Mouse (Mus musculus) lung, postnatal 0 days (tissue): ENCODE measurements around the gene Lenep.

Experiments
- CTCF ChIP-seq: IDR thresholded peaks from 2 replicates; pipeline ENCODE4 v1.5.1; 2016; ENCODE audit warnings: antibody characterized with exemption, mild to moderate bottlenecking
- EP300 ChIP-seq: IDR thresholded peaks from 2 replicates; pipeline ENCODE4 v1.6.1; 2016; ENCODE audit warnings: antibody characterized with exemption, mild to moderate bottlenecking, control low read depth

DNA sequence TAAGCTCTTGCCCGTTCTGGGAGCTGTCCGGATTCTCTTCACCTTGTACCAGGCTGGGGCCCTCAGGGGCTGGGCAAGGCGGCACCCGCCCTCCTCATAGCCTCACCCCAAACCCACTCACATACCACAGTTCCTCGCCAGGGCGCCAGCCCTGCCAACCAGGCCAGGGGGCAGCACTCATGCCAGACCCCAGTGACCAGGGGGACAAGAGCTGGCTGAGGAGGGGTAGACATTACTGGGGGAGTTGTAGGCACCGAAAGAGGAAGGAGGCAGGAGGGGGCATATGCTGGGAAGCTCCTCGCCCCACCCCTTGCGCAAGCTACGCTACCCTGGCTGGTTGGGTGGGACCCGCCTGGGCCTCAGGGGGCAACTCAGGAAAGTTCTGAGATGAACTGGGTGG, 15.0 kb downstream of the Lenep start:
- TF ChIP-seq EP300 (no peak), CTCF (peak; percentile 22; the same call in 1 of the 2 replicates)
